Mouse (Mus musculus) liver, postnatal 0 days (tissue): ENCODE measurements around the gene Faf1.

ENCODE experiments used
- CTCF ChIP-seq: sonication (generic); IDR thresholded peaks from 2 replicates; pipeline ENCODE4 v1.5.1; 2016; ENCODE audit warnings: antibody characterized with exemption, low read depth
- EP300 ChIP-seq: IDR thresholded peaks from 2 replicates; pipeline ENCODE4 v1.6.1; 2016; ENCODE audit warnings: antibody characterized with exemption, low read depth, mild to moderate bottlenecking

- TF ChIP-seq EP300 (no peak), CTCF (no peak)
Measured at GRCm38 (mm10) chr4:109639356-109639755, 37.0 kb upstream of the Faf1 start.
